Comparison of ENCODE assay signal across 8 mouse cellular contexts in genomic region chr8:94532525-94532872, GRCm38 (mm10). TPM values are rescaled to one million over a fixed set of nuclear protein-coding genes. Genes with fewer than 3 reads are reported as not detected.
DNase-seq lines count a peak whose midpoint lies in the region; ATAC-seq lines count a peak whose summit lies in the region.

No protein-coding gene starts in this region.

- no peaks in the 10 kb centered on the region for H3K36me3 ChIP-seq in heart, embryonic 16.5 days (ENCODE audit: control insufficient read depth, insufficient read depth)
- H3K36me3 ChIP-seq in hindbrain, embryonic 11.5 days (ENCODE audit: control insufficient read depth, insufficient read depth, low read length), result no peaks in the 10 kb centered on the region
- no peaks in the 10 kb centered on the region for H3K36me3 ChIP-seq in midbrain, embryonic 11.5 days (ENCODE audit: control insufficient read depth, insufficient read depth, low read length)

- peak overlapping the region; percentile 98 for H3K4me2 ChIP-seq in heart, embryonic 16.5 days (ENCODE audit: low read depth, low read length)
- H3K4me2 ChIP-seq in hindbrain, embryonic 11.5 days (replicated peaks; ENCODE audit: low read depth, low read length), result peak overlapping the region; percentile 95
- peak overlapping the region; percentile 90 for H3K4me2 ChIP-seq in midbrain, embryonic 11.5 days

- peaks cover 5% of the 10 kb centered on the region; the same call in 1 of the 2 replicates for H3K4me1 ChIP-seq in heart, embryonic 16.5 days (ENCODE audit: control insufficient read depth, insufficient read depth, low read length)
- no peaks in the 10 kb centered on the region for H3K4me1 ChIP-seq in hindbrain, embryonic 11.5 days (replicated peaks; ENCODE audit: control insufficient read depth, insufficient read depth, low read length)
- H3K4me1 ChIP-seq in midbrain, embryonic 11.5 days (ENCODE audit: control insufficient read depth, insufficient read depth, low read length), result peaks cover 14% of the 10 kb centered on the region

- no peak for DNase-seq in heart, postnatal 10 days
- peak; percentile 16 for DNase-seq in adipocyte (ENCODE audit: low spot score)
- DNase-seq in hindbrain, embryonic 11.5 days (ENCODE audit: low spot score), result no peak
- peak; percentile 94 for DNase-seq in midbrain, embryonic 11.5 days (ENCODE audit: low spot score, missing footprints)
- DNase-seq in embryo, embryonic 11 days, result no peak
- DNase-seq in cerebellum, adult 18-20 months, result no peak
- no peak for DNase-seq in left cerebral cortex, postnatal 10 days (ENCODE audit: extremely low spot score in 1 of 2, low spot score in 2 of 2)

- peak overlapping the region; percentile 66 for H3K4me3 ChIP-seq in heart, embryonic 16.5 days (ENCODE audit: low read length)
- peak overlapping the region; percentile 63 for H3K4me3 ChIP-seq in hindbrain, embryonic 11.5 days (ENCODE audit: low read depth, low read length)
- H3K4me3 ChIP-seq in midbrain, embryonic 11.5 days (ENCODE audit: low read depth, low read length), result peak overlapping the region; percentile 63

- WGBS in heart, embryonic 16.5 days, result under 1% methylated on average over 29 of the region's 34 CpGs
- WGBS in hindbrain, embryonic 11.5 days, result under 1% methylated on average over 34 of the region's 34 CpGs
- WGBS in midbrain, embryonic 11.5 days, result under 1% methylated on average over 34 of the region's 34 CpGs

- H3K9me3 ChIP-seq in heart, embryonic 16.5 days (replicated peaks; ENCODE audit: control insufficient read depth, low read length), result no peaks in the 10 kb centered on the region
- H3K9me3 ChIP-seq in hindbrain, embryonic 11.5 days (ENCODE audit: control insufficient read depth, low read length), result no peaks in the 10 kb centered on the region
- H3K9me3 ChIP-seq in midbrain, embryonic 11.5 days (ENCODE audit: control insufficient read depth, low read length), result no peaks in the 10 kb centered on the region

- ATAC-seq in heart, embryonic 16.5 days (replicated peaks; ENCODE audit: extremely low read depth, insufficient read depth, low FRiP score), result no peak
- no peak; the same call in 1 of the 2 replicates for ATAC-seq in hindbrain, embryonic 11.5 days (ENCODE audit: low FRiP score)
- ATAC-seq in midbrain, embryonic 11.5 days (ENCODE audit: low FRiP score), result no peak; the same call in 1 of the 2 replicates

- intact Hi-C loops in heart, postnatal 10 days (cut with DNase I), result loop anchor here (5.0 to 10.0 kb wide), 2 partner anchors 170 to 272 kb away; no protein-coding TSS in a partner anchor
- intact Hi-C loops in left cerebral cortex, postnatal 10 days (cut with DNase I), result no loop called here

- H3K27me3 ChIP-seq in heart, embryonic 16.5 days (ENCODE audit: control insufficient read depth, insufficient read depth, low read length), result peaks cover 28% of the 10 kb centered on the region
- peaks cover 19% of the 10 kb centered on the region for H3K27me3 ChIP-seq in hindbrain, embryonic 11.5 days (ENCODE audit: control insufficient read depth, insufficient read depth, low read length)
- H3K27me3 ChIP-seq in midbrain, embryonic 11.5 days (ENCODE audit: control insufficient read depth, insufficient read depth, low read length), result peaks cover 15% of the 10 kb centered on the region

- H3K9ac ChIP-seq in heart, embryonic 16.5 days (ENCODE audit: low read length), result peak overlapping the region; percentile 70
- H3K9ac ChIP-seq in hindbrain, embryonic 11.5 days (ENCODE audit: low read depth, low read length), result peak overlapping the region; percentile 62
- peak overlapping the region; percentile 83 for H3K9ac ChIP-seq in midbrain, embryonic 11.5 days (ENCODE audit: low read length)

- H3K27ac ChIP-seq in heart, embryonic 16.5 days (ENCODE audit: low read length), result no peak overlapping the region
- H3K27ac ChIP-seq in hindbrain, embryonic 11.5 days (ENCODE audit: low read depth, low read length), result no peak overlapping the region
- no peak overlapping the region; the same call in 1 of the 2 replicates for H3K27ac ChIP-seq in midbrain, embryonic 11.5 days (ENCODE audit: low read depth, low read length)

RNA-seq across cellular contexts. Expression of gene Cpne2, which starts 0.3 kb away (rescaled TPM):
- polyA plus RNA-seq in heart, embryonic 16.5 days (2015; fragmentation: Nextera tagmentation; extraction: Ambion mirVana), result 5.4 and 5.8 TPM in 2 replicates
- 1 to 10 TPM; 6.3 to 7.0 TPM for total RNA-seq in heart, postnatal 10 days (2021)
- polyA plus RNA-seq in hindbrain, embryonic 11.5 days (2014; fragmentation: Nextera tagmentation; extraction: Ambion mirVana), result 9.8 and 10.1 TPM in 2 replicates
- 11.1 and 12.4 TPM in 2 replicates for polyA plus RNA-seq in midbrain, embryonic 11.5 days (2014; fragmentation: Nextera tagmentation; extraction: Ambion mirVana)
- 10 to 100 TPM; 40.3 to 42.3 TPM for total RNA-seq in left cerebral cortex, postnatal 10 days (2021)

Comparison
In these comparisons a context has a peak if more than half of its experiments do, and no peak if none do; other contexts are left out.
1. DNase-seq: peak in adipocyte (single experiment) and midbrain, embryonic 11.5 days (single experiment); none in heart, postnatal 10 days (0 of 2), hindbrain, embryonic 11.5 days (single experiment), embryo, embryonic 11 days (single experiment), cerebellum, adult 18-20 months (0 of 2) and left cerebral cortex, postnatal 10 days (0 of 2).
2. Peak in every context shown above with its lines, with median percentiles within 50 percentile points of each other: H3K4me2 ChIP-seq, H3K4me3 ChIP-seq and H3K9ac ChIP-seq.